Mouse (Mus musculus) forebrain, embryonic 16.5 days (tissue): ENCODE measurements at regions not wholly inside any gene's neighbourhood (a gene's known extent, or its start where the extent isn't known, plus 50 kb on each side); places are given as distances from the start of the nearest gene placed in this dataset.
A peak's percentile ranks its signal among the peaks of the same experiment; 100 is the strongest.
"Not testable (repeated sequence)": the region's sequence is repeated elsewhere in the genome, so short reads cannot be mapped to it uniquely, and the experiment has no call there.

Experiments
- ATAC-seq: fragments of 200-750 bp; cut with Nextera tagmentation; 2 replicates; pipeline ENCODE4 v1.8.0; 2017; ENCODE audit warnings: mild to moderate bottlenecking, moderate library complexity
- H3K27ac ChIP-seq: fragments of 300-500 bp; sonication (generic); 2 replicates; pipeline ENCODE4 v1.5.1; 2014; ENCODE audit warnings: low read length, control low read depth
- H3K27me3 ChIP-seq: fragments of 300-500 bp; sonication (generic); replicated peaks from 2 replicates; pipeline ENCODE4 v1.6.1; 2014; ENCODE audit warnings: low read length; ENCODE audit not compliant: control insufficient read depth, insufficient read depth
- H3K36me3 ChIP-seq: fragments of 300-500 bp; sonication (generic); 2 replicates; pipeline ENCODE4 v1.6.1; 2014; ENCODE audit not compliant: control insufficient read depth, insufficient read depth
- H3K4me1 ChIP-seq: fragments of 300-500 bp; sonication (generic); replicated peaks from 2 replicates; pipeline ENCODE4 v1.6.1; 2014; ENCODE audit warnings: low read length; ENCODE audit not compliant: control insufficient read depth, insufficient read depth
- H3K4me2 ChIP-seq: fragments of 300-500 bp; sonication (generic); 2 replicates; pipeline ENCODE4 v1.6.1; 2014; ENCODE audit warnings: mild to moderate bottlenecking, low read length, control low read depth
- H3K4me3 ChIP-seq: fragments of 300-500 bp; sonication (generic); replicated peaks from 2 replicates; pipeline ENCODE4 v1.5.1; 2014; ENCODE audit warnings: mild to moderate bottlenecking, low read length, control low read depth
- H3K9ac ChIP-seq: fragments of 300-500 bp; sonication (generic); replicated peaks from 2 replicates; pipeline ENCODE4 v1.6.1; 2014; ENCODE audit warnings: low read depth, low read length, control low read depth
- H3K9me3 ChIP-seq: fragments of 300-500 bp; sonication (generic); 2 replicates; pipeline ENCODE4 v1.6.1; 2016; ENCODE audit warnings: low read length; ENCODE audit not compliant: control insufficient read depth
- WGBS: fragments of 180-500 bp; shearing (Covaris S2); extraction: QIAGEN DNeasy Blood & Tissue Kit; methylation state at CpG from one replicate; pipeline ENCODE4 v1.1.7; 2014; 5-methylcytosine and 5-hydroxymethylcytosine counted together

DNA sequence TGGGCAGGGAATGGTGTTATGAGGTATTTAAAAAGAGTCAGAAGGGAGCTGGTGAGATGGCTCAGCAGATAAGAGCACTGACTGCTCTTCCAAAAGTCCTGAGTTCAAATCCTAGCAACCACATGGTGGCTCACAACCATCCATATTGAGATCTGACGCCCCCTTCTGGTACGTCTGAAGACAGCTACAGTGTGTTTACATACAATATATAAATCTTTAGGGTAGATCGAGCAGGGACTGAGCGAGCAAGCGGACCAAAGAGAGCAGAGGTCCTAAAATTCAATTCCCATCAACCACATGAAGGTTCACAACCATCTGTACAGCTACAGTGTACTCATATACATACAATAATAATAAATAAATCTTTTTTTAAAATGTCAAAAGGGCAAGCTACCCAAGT, 269.8 kb downstream of the Gxylt1 start:
- not testable (repeated sequence) for H3K9me3 ChIP-seq
- 93% methylated on average over 5 of the region's 5 CpGs for WGBS

DNA sequence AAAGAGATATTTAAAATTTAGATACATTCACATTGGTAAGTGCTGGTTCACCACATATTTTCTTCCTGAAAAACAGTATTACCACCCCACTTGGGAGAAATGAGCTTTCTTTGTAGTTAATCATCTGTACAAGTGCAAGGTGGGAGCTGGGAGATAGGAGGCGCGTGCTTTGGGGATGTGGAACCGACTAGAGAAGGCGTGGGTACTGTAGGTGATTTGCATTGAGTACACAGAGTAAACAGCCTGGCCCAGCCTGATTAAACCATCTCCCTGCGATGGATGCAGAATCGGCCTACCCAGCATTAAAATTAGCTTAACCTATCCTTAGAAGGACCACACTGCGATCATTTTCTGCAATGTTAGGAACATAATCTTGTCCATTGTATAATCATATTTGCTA, 270.4 kb downstream of the Gxylt1 start:
- H3K36me3 ChIP-seq = no peaks in the 10 kb centered on the region
- no peaks in the 10 kb centered on the region for H3K27me3 ChIP-seq
- WGBS = 87% methylated on average over 7 of the region's 7 CpGs
- no peak overlapping the region for H3K4me2 ChIP-seq
- no peaks in the 10 kb centered on the region for H3K9me3 ChIP-seq
- no peak for ATAC-seq
- peaks cover 19% of the 10 kb centered on the region for H3K4me1 ChIP-seq
- H3K4me3 ChIP-seq = no peak overlapping the region
- no peak overlapping the region for H3K27ac ChIP-seq
- H3K9ac ChIP-seq = no peak overlapping the region

More for the DNA sequence above, 269.8 kb downstream of the Gxylt1 start:
- H3K4me1 ChIP-seq = peaks cover 14% of the 10 kb centered on the region
- not testable (repeated sequence) for H3K27ac ChIP-seq, H3K9ac ChIP-seq, H3K36me3 ChIP-seq, H3K27me3 ChIP-seq, H3K4me2 ChIP-seq, H3K4me3 ChIP-seq, ATAC-seq

DNA sequence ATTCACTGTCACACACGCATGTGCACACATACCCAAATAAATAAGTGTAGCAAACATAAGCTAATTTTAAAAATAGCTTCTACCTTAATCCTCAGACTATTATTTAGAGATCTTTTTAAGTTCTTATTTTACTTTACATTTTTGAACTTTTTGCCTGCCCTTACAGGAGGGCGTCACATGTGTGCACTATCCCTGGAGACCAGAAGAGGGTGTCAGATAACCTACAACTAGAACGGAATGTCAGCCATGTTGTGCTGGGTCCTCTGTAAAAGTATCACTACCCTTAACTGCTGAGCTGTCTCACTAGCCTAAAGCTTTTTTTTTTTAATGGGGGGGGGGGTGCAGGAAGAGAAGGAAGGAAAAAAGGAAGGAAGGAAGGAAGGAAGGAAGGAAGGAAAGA, 271.7 kb downstream of the Gxylt1 start:
- H3K4me3 ChIP-seq = no peak overlapping the region
- ATAC-seq = no peak
- no peaks in the 10 kb centered on the region for H3K9me3 ChIP-seq
- H3K9ac ChIP-seq = no peak overlapping the region
- H3K4me2 ChIP-seq = no peak overlapping the region
- WGBS = 88% methylated on average over 3 of the region's 3 CpGs
- H3K27ac ChIP-seq = no peak overlapping the region
- H3K4me1 ChIP-seq = peaks cover 20% of the 10 kb centered on the region
- no peaks in the 10 kb centered on the region for H3K27me3 ChIP-seq
- no peaks in the 10 kb centered on the region for H3K36me3 ChIP-seq

DNA sequence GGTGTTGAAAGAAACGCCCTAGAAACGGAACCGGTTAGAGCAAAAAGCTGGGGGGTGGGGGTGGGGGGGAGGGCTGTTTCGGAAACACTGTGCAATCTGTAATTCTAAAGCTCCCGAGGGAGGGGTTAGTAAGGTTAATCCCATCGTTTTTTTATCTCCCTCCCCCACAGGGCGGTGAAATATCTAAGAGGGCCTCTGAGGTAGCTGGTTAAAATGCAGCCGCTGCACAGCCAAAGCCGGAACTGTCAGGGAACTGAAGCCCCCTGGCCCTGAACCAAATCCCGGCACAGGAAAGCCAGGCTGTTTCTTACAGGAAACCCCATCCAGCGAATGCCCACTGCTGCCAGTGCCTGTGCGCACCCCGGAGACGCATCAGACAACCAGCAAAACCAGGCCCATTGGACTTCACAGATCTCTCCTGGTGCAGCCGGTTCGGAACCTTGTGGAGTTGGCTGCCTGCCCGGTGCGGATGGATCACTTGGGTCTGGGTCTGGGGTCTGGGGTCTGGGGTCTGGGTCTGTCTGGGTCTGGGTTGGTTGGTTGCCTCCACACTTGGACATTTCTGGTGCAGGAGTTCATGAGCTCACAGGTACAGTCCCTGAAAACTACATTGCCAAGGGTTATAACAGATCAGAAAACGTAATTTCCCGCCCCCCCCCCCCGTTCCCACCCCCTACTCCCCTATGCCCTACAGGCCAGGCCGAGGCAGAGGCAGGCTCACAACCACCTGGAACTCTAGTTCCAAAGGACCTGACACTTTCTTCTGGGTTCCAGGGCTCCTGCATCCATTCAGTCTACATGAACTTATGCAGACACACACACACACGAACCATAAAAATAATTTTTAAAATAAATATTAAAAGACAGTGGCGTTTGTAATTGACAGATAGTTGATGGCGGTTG, 272.7 kb downstream of the Gxylt1 start:
- WGBS = 26% methylated on average over 25 of the region's 25 CpGs
- H3K9me3 ChIP-seq = no peaks in the 10 kb centered on the region

DNA sequence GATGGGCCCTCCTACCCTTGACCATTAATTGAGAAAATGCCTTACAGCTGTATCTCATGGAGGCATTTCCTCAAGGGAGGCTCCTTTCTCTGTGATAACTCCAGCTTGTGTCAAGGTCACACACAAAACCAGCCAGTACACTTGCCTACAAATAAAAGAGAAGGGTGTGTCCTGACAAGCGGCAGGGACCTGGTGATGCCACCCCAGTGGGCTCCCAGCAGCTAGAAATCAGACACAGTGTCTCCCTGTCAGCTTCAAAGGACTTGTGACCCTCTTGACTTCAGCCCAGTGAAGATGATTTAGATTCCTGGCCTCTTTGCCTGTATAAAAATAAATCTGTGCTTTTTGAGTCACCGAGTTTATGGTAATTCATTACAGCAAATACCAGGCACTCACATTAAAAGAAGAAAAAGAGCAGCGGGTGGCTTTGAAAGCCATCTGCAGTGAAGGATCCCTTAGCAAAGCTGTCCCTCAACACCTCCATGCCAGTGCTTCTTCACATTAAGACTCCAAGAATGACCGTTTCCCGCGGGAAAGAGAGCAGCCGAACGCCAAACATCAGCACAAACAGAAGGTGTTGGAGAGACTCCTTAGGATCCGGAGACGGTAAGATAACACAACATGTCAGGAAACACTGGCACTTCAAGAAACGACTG, 273.5 kb downstream of the Gxylt1 start:
- peak; percentile 7; the same call in 1 of the 2 replicates for ATAC-seq
- Histone ChIP-seq H3K9ac (peak overlapping the region; percentile 26), H3K4me1 (peaks cover 20% of the 10 kb centered on the region), H3K9me3 (no peaks in the 10 kb centered on the region), H3K4me2 (peak overlapping the region; percentile 54), H3K4me3 (peak overlapping the region; percentile 26), H3K27me3 (no peaks in the 10 kb centered on the region), H3K27ac (no peak overlapping the region), H3K36me3 (no peaks in the 10 kb centered on the region)
- 12% methylated on average over 11 of the region's 11 CpGs for WGBS

More for the DNA sequence above, 272.7 kb downstream of the Gxylt1 start:
- Histone ChIP-seq H3K27ac (no peak overlapping the region), H3K27me3 (no peaks in the 10 kb centered on the region), H3K4me1 (peaks cover 20% of the 10 kb centered on the region), H3K4me2 (peak overlapping the region; percentile 54), H3K36me3 (no peaks in the 10 kb centered on the region), H3K4me3 (peak overlapping the region; percentile 26), H3K9ac (peak overlapping the region; percentile 26)
- peak; percentile 82 for ATAC-seq

DNA sequence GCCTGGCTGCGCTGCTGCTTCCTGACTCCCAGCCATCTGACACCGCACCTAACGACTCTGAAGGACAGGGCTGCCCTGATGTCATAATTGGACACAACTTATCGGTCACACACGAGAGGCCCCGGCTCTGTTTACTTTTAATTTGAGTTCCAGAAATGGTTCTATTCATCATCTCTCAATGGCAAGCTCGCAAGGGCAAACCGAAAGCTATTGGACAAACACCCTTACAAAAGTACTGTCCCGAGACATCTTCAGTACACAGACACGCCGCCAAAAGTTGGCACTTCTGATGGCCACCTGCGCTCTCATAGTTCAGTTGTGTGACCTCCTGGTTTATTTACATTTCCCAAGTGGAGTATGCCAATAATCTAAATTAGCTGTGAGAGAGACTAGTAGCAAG, 274.9 kb downstream of the Gxylt1 start:
- no peak overlapping the region for H3K9ac ChIP-seq
- H3K9me3 ChIP-seq = no peaks in the 10 kb centered on the region
- no peak overlapping the region for H3K4me3 ChIP-seq
- no peak overlapping the region for H3K4me2 ChIP-seq
- WGBS = 40% methylated on average over 12 of the region's 12 CpGs
- no peaks in the 10 kb centered on the region for H3K27me3 ChIP-seq
- no peak overlapping the region for H3K27ac ChIP-seq
- peaks cover 20% of the 10 kb centered on the region for H3K4me1 ChIP-seq
- H3K36me3 ChIP-seq = no peaks in the 10 kb centered on the region
- ATAC-seq = no peak

DNA sequence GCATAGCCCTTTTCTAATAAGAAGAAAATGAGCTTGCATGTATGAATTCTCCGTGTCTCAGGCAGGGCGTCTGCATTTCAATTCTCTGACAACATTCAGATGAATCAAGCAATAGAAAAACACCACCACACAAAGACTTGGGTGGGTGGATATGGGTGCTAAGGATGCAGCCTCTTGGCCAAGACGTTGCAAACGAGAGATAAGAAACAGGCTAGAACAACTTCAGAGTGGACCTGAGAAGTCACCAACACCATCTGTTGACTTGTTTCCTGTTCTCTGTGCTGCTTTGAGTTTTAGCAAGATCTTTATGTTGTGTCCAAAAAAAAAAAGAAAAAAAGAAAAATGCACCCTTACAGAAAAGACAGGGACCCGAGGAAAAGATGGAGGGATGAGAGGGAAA, 277.0 kb downstream of the Gxylt1 start:
- no peak overlapping the region for H3K4me3 ChIP-seq
- no peaks in the 10 kb centered on the region for H3K36me3 ChIP-seq
- no peak overlapping the region for H3K9ac ChIP-seq
- no peaks in the 10 kb centered on the region for H3K9me3 ChIP-seq
- 71% methylated on average over 5 of the region's 5 CpGs for WGBS
- H3K4me1 ChIP-seq = peaks cover 24% of the 10 kb centered on the region
- no peak for ATAC-seq
- H3K27ac ChIP-seq = no peak overlapping the region
- H3K27me3 ChIP-seq = no peaks in the 10 kb centered on the region
- H3K4me2 ChIP-seq = no peak overlapping the region

DNA sequence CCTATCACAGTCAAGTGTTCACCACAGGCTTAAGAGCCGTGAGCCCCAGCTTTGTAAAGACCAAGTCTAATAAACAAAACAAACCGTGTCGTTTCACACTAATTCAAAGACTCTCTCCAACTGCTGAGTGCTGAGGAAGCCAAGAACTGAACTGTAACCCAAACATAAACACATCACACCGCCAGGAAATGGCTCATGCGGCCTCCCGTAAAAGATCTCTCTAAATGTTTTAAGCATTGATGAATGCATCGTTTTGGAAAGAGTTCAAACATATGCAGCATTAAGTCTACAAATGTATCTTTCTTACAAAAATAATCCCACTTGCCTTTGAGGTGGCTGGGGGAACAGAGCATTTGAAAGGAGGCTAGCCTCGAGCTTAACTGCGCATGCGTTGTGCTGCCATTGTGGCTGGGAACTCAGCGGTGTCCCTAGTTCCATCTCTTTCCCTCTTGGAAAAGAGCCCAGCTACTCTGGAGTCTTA, 280.7 kb downstream of the Gxylt1 start:
- no peaks in the 10 kb centered on the region for H3K9me3 ChIP-seq
- peak; percentile 88 for ATAC-seq
- 20% methylated on average over 11 of the region's 11 CpGs for WGBS
- H3K27me3 ChIP-seq = no peaks in the 10 kb centered on the region
- H3K4me2 ChIP-seq = peak overlapping the region; percentile 32
- H3K9ac ChIP-seq = no peak overlapping the region
- no peaks in the 10 kb centered on the region for H3K36me3 ChIP-seq
- no peak overlapping the region; the same call in 1 of the 2 replicates for H3K4me3 ChIP-seq
- H3K4me1 ChIP-seq = peaks cover 5% of the 10 kb centered on the region; the same call in 1 of the 2 replicates
- H3K27ac ChIP-seq = peak overlapping the region; percentile 16; the same call in 1 of the 2 replicates

DNA sequence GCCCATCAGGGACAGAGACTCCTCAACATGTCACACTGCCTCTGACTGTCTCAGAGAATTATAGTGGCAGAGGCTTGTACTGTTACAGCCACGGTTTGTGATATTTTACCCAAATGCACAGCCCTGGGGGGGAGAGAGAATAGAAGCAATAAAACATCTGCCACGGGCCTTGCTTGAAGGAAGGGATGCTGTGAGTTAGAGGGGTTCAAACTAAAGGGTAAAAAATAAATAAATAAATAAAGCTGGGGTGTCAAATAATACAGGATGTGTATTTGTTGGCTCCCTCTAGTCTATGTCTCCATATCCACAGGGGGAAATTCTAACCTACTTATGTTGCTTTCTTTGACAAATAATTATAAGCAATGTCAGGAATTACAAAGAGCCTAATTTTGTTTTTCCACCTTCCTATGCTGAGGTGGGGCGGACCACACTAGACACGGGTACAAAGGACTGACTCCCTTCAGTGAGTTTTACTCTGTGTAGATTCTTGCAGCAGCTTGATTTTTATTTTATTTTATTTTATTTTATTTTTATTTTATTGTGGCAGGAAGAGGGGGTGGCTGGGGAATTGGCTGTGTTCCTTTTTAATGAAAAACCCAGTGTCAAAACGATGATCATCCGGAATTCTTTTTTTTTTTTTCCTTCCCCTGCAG, 281.3 kb downstream of the Gxylt1 start:
- no peak overlapping the region for H3K9ac ChIP-seq
- no peaks in the 10 kb centered on the region for H3K36me3 ChIP-seq
- ATAC-seq = peak; percentile 37; the same call in 1 of the 2 replicates
- no peaks in the 10 kb centered on the region for H3K9me3 ChIP-seq
- 0 out of 2 replicates have a peak overlapping the region, but pooled peaks have one; percentile 16 for H3K27ac ChIP-seq
- H3K4me1 ChIP-seq = peaks cover 5% of the 10 kb centered on the region; the same call in 1 of the 2 replicates
- 49% methylated on average over 6 of the region's 6 CpGs for WGBS
- H3K4me3 ChIP-seq = no peak overlapping the region; the same call in 1 of the 2 replicates
- peak overlapping the region; percentile 32 for H3K4me2 ChIP-seq
- no peaks in the 10 kb centered on the region for H3K27me3 ChIP-seq
